Mouse (Mus musculus) layer of hippocampus, postnatal 25 days (tissue): ENCODE measurements around the gene Tll2. TPM values are rescaled to one million over a fixed set of nuclear protein-coding genes. Genes with fewer than 3 reads are reported as not detected.
A peak's percentile ranks its signal among the peaks of the same experiment; 100 is the strongest.

Source experiments
- DNase-seq, 2 experiments: peaks; one replicate each; pipeline ENCODE4 v3.0.0; 2022; ENCODE audit warnings: mixed read lengths in 2 of 2, low spot score in 1 of 2; ENCODE audit errors: extremely low spot score in 1 of 2
- total RNA-seq, 2 experiments: library from RNA; stranded (reverse); gene quantifications; 2 replicates each; pipeline ENCODE4 v1.2.3; 2021

The Tll2 gene
- total RNA-seq, 2 experiments from 2014 or later: 0.89 to 1.1 TPM

DNA sequence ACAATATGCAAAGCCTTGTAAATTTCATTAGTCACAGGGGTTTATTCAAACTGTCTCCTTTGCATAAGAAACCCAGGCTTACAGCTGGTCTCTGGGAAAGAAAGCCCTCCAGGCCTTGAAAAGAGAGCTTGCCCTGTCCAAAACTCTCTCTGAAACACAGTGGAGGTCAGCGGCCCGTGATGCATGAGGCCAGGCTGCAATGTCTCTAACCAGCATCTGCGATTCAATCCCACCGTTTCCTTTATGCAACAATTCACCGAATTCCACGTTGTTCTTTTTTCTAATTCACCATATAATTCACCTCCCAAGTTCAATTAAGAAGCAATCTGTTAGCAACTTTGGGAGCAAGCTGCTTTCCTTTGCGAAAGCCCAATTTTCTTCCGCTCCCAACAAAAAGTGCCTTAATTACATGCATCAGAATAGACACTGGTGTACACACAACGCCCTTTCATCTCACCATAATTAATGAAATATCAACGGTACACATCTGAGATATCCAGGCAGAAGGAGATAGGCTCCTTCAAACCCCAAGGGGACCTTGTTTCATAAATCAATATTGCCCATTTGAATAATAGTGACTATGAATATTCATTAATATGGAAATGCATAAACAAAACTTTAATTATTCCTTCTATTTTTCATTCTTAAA is 42.1 kb downstream of the Tll2 start:
- no peak for DNase-seq

DNA sequence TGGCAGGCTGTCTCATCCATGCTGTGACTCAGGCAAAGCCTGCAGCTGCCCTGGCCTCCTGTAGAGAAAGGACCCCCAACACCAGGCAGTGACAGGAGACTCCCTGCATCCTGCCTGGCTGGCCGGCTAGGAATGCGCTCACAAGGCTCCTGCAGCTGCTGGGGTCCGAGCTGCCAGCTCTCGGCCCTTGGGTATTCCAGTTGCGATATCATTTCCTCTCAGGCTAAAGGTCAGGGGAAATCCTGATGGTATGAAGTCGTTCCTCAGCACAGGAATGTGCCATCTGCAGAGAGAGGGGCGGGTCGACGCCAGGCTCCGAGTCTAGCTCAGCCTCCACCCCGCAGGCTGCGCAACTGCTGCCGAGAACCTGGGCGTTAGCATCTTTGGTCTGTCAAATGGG is 46.2 kb downstream of the Tll2 start:
- DNase-seq: no peak

DNA sequence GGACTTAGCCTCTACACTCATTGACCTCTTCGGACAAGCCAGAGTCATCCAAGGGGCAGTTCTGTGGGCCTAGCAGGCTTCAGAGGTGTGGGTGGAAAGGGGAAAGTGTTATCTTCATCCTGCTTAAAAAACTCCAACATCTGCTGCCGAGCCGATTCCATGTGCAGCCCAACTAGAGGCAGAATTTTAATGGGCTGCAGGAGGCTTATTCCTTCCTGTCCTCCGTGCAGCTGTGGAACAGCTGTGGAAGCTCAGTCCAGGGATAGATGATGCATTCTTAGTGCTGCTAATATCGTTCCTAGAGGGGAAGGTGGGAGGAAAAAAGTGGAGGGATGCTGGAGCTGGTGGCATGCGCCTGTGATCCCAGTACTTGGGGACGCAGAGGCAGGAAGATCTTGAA is 52.0 kb downstream of the Tll2 start:
- no peak for DNase-seq

DNA sequence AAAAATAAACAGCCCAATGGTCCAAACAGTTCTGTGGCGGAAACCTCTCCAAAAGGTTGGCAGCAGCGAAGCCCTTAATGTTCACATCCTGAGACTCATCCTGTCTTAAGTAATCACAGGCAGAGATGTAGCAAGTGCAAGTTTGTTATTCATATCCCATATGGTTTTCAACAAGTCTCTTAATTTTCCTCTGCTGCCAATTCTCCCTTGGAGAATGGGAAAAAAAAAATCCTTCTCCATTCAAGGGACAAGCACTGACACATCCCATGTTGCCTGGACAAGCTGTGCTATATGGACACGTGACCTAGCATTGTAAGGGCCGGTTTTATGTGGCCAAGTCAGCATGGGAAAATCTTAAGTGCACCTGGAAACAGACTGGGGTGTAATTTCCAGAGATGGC is 54.2 kb downstream of the Tll2 start:
- no peak for DNase-seq

DNA sequence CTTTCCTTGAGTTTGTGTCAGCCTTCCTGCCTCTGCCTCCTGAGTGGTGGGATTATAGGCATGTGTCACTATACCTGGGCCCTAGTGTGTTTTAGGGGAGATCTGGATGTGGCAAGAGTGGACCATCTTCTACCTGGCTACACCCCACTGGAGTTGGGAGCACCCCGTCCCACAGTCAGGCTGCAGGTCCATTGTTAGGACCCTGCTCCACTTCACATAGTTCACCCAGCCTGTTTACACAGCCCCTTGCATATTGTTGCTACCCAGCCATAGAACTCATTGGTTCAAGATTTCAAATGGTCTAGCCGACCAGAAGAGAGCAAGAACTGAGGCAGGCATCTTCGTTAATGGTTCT is 54.6 kb downstream of the Tll2 start:
- DNase-seq: no peak

DNA sequence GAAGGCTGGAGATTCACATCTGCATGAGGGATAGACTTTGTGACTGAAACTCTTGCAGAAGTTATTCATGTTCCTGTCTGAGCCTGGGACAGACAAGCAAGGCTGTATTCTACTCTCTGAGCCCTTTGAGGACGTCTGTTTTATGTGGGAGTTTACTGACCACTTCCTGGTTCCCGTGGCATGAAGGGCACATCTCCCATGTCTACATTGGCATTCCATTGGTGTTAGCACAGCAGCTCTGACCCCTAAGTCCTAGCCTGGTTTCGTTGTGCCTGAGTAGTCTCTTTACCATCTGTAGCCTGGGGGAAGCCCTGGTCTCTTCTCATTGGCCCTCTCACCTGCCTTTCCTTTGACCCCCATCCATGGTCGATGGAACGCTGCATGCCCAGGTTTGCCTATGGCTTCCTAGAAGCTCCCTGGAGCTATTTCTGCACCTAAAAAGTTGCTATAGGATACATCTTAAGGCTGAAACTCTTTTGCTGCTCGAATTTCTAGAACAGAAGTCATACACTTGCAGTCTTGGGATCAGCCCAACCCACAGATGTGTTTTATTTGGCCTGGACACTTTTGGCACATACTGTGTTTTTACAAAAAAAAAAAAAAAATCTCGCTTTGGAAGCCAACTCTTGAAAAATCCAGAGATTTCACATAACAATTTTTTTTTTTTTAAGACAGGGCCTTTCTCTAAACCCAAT is 55.2 kb downstream of the Tll2 start:
- no peak for DNase-seq

DNA sequence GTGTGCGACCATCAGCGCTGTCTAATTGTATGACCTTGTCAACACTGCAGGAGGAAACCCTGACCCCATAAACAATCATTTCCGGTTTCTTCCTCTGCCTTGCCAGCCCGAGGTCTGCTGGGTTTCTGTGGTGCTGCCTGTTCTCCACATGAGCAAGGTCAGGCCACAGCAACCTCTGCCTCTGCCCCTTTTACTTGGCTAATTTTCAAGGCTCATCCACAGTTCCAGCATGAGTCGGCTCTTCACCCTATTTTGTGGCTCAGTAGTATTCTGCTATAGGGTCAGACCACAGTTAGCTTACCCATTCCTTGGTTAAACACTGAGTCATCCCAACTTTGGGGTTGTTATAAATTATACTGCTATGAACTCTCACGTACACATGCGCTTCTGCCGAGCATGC is 65.7 kb downstream of the Tll2 start:
- DNase-seq: no peak

DNA sequence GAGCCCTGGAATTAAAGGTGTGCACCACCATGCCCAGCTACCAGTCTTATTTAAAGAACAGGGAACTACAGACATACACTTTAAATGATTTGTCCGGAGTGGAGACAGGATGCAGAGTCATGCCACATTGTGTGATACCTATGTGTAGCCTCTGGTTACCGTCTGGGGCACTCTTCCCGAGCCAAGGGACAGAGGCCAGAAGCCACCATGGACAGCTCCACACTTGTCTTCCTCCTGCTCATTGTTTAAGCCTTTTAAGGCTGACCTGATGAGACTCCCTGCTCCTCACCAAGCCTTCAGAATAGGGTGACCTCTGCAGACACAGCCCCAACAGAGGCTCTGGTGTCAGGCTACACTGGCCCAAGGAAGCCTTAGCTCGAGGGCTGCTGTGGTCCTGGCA is 67.0 kb downstream of the Tll2 start:
- no peak for DNase-seq

DNA sequence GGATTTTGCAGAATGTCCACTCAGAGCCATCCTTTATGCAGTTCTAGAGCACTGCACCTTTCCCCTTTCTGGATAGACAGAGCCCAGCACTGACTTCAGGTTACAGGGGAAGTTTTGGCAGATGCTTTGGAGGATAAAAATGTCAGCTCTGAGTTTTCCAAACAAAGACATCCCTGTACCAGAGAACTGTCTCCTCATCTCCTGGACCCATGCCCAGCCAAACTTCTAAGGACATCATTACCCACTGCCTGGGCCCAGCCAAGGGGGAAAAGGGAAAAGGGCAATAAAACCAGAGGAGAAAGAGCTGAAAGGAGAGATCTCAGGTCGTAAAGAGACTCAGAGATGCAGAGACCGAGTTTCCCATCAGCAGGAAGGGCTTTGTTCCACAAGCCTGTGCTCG is 83.6 kb downstream of the Tll2 start:
- no peak for DNase-seq

DNA sequence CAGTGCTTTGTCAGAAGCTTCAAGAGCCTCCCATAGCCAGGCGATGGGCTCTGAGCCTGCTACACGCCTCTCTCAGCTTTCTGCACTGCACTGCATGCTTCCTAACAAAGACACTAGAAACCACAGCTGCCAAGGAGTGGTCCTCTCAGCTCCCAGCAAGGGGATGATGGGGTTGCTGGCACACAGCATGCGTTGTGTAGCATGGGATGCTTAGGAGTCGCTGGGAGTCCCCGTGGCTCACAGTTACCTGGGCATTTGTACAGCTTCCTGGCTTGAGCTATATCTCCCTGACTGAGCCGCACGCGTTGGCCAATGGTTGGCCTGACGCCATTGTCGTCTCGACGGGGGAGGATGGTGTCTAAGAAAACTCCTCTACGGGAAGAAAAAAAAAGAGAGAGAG is 86.7 kb downstream of the Tll2 start:
- peak in 1 of 2 experiments; percentile 32 for DNase-seq

DNA sequence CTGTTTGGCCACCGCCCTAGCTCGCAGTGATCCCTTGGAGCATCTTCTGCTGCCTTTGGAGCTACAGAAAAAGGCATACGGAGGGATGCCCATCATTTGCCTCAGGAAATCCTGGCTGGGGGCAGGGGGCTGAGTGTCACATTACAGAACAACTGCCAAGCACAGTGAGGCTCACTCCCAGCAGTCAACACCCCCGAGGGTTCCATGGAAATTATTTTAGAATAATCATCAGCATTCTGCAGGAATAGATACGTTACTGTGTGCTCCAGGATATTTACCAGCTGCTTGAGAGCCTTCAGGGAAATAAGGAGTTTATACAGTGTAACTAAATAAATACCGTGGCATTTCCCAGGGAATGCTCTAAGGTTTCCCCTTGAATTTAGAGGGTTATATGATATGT is 88.3 kb downstream of the Tll2 start:
- no peak for DNase-seq

DNA sequence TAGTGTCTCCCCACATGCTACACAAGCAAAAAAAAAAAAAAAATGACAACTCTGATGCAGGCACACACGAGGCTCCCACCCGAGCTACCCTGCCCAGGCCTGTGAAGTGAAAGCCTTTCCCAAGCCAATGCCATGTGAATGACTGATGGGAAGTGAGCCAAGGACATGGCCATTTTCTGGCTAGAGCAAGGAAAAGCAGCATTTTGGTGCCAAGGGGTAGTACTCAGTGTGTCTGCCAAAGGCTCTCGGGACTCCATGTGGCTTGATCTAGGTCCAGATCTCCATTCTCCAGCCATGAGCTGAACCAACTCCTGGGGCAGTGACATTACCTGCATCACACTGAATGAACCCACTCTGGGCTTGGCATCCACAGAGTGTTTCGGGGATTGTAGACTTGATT is 89.3 kb downstream of the Tll2 start:
- no peak for DNase-seq

DNA sequence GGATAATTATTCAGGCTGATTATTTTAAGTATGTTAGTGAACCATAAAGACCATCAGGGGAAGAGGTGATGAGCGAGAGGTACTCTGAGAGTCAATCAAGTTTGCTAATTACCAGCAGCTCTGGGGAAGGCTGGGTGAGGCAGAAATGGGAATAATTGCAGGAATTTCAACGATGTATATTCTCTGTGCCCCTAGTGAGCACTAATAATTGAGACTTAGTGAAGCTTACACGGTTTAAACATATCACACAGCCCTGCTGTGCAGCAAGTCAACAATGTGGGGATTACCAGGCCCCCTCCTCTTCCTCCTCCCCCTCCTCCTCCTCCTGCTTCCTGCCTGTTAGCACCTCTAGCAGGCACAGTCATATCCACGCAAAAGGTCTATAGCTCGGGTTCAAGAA is 92.0 kb downstream of the Tll2 start:
- DNase-seq: no peak

DNA sequence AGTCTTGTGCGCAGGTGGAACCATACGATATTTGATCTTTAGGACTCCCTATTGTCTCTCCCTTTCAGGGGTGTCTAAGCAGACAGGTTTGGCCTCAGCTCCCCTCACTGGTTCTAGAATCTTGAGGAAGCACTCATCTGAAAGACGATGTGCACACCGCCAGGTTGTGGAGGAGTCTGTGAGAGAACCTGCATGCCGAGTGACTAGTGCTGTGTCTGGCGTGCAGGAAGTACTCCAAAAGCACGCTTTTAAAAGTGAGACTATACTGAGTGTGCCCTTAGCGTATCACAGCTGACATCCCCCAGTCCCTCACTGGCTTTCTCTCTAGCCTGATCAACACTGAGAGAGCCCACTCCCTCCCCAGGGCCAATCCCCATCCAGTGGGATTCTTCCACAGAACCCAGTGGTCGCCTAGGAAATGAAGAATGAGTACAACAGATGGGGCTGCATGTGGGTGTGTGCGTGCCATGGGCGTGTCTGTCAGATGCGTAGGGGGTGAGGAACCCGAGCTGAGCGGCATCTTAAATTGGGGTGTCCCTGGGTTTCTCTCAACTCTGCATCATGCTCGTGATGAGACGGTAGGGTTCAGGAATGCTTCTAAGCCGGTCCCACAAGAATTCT is 92.6 kb downstream of the Tll2 start:
- DNase-seq: no peak

DNA sequence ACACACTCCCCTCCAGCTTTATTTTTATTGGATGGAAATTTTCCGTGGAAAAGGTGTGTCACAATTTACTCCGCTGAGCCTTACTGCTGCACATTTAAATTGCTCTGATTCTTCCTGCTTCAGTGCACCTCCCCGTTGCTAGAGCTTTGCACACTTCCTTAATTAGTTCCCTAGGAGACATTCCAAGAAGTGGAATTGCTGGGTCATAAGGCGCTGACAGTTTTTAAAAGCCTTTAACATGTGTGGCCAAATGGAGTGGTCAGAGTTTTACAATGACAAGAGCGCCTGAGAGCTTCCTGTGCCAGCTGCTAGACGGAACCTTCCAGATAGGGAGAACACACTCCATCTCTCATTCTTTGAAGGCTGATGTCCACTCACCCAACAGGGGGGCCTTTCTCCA is 94.0 kb downstream of the Tll2 start:
- no peak for DNase-seq

DNA sequence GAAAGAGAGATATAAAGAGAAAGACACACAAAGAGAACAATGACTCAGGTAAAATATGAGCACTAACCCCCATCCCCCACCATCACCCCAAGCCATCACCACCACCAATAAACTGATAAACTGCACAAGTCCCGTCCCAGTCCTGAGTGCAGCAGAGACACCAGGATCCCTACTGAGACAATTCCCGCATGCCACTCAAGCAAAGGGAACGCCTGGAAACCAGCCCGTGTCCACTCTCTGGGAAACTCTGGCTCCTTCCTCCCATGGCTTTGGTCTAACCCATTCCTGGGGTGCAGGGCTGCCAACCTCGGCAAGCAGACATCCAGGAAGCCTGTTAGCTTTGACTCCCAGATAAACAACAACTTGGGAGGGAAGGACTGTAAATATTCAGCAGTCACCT is 96.6 kb downstream of the Tll2 start:
- DNase-seq: no peak

DNA sequence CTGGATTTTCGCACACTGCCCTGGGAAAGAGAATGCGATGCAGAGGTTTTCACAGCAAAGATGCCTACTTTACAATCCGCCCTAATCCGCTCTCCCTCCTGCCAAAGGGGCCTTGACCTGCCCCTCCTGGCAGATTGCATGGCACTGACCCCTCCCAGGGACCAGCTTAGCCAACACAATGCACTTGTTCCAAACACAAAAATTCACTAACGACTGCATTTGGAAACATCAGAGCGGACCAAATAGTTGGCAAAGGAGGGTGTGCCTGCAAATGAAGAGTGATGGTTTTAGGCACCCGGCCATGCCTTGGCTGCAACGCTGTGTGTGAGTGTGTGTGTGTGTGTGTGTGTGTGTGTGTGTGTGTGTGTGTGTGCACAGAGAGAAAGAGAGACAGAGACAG is 97.1 kb downstream of the Tll2 start:
- no peak for DNase-seq

DNA sequence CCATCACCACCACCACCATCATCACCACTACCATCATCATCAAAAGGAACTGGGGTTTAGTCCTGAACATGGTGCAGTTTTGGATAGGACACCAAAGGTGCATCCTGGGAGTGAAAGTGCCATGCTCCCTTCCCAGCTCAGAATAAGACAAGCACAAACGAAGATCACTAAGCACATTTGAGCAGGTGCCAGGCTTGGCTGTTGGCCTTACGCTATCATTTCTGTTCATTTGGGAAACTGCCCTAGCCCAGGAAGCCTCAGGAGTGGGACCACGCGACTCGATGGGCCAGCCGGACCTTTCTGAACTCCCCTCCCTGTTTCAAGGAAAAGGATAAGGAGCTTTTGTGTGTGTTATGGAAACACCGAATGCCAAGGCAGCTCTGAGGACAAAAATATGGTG is 98.0 kb downstream of the Tll2 start:
- no peak for DNase-seq

DNA sequence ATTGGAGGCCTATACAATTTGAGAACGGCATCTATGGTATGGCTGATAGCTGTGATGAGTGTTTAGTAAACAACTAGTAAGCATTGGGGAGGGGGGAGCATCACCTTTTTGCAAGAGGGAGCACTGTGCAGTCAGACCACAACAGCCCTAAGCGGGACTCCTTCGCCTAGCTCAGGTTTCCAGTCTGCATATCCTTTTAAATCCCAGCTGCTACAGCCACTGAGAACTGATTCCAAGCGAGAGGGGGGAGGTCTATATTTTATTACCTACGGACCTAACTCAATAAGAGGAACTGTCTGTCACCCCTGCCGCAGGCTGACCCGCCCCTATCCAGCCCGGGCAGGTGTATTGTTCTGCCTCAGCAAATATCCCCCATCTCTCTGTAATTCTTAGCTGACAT is 99.1 kb downstream of the Tll2 start:
- no peak for DNase-seq

DNA sequence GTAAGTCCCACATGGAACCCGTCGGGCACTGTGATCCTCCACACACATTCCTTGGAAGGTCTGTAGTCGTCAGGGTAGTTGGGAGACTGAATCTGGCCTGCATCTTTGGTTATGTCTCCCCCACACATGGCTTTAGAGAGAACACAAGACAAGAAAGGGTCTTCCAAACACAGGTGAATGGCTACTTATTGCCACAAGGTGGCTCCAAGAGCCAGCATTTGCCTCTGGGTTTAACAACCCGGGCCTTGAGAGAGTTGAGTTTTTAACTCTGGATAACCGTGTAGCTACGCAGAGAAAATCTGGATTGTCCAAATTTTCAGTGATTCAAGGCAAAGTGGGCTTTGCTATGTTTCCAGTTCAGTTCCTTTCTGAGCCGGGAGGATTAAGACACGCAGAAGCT is 101.7 kb downstream of the Tll2 start:
- no peak for DNase-seq

DNA sequence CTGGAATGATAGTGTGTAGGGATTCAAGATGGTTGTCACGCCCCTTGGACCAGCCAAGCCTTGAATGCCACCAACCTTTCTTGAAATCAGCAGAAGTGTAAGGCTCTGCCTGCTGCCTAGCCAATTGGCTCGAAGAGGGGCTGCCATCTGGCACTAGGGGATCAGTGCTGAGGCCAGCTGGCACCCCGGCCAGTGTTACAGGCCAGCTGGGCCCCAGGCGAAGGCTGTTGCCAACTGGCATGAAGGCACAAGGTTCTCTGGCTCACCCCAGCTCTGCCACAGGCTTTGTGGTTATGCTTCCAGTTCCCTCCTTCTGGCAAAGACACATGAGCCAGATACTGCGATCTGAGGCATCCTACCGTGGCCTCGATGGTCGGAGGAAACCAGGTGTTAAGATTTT is 105.2 kb downstream of the Tll2 start:
- DNase-seq: peak; percentile 63 to 64

DNA sequence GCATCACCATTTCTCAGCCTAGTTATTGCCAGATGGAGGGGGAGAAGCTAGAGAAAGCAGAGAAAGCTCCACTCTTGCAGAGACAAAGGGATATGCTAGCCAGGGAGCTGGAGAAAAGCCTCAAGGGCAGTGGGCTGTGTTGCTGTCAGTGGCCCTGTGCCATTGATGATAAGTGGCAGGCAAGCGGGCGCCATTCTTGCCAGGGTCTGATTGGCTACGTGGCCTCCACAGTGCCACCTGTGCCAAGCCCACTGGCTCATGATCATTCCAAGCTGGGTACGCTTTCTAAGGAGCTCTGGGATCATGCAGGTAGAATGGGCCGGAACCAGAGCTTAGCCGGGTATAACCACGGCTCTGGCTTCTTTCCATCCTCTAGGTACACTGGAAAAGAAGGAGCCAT is 105.8 kb downstream of the Tll2 start:
- DNase-seq: no peak
